Mouse (Mus musculus): ENCODE data around the gene Lamtor4.

- no peak for TF ChIP-seq POLR2A (IDR thresholded peaks at IDR 0.05; ENCODE audit: insufficient read length, low read depth)
- TF ChIP-seq TCF3 (IDR thresholded peaks at IDR 0.05; ENCODE audit: insufficient read length, low read depth): no peak
- TF ChIP-seq POLR2AphosphoS2 (IDR thresholded peaks at IDR 0.05; ENCODE audit: insufficient read length, low read depth): no peak
- TF ChIP-seq MAX (IDR thresholded peaks at IDR 0.05; ENCODE audit: low read depth): no peak
Measured at GRCm38 (mm10) chr5:138225700-138226099, 29.6 kb upstream of the Lamtor4 start, which contains the start of gene Nxpe5.

All from myocyte (in vitro differentiated cells).